Mouse (Mus musculus) large intestine, adult 2 months (tissue): ENCODE measurements around the gene Rpp25l. TPM values are rescaled to one million over a fixed set of nuclear protein-coding genes. Genes with fewer than 3 reads are reported as not detected.
"Not testable (repeated sequence)": the region's sequence is repeated elsewhere in the genome, so short reads cannot be mapped to it uniquely, and the experiment has no call there.

Source experiments
- DNase-seq: peaks from one replicate; pipeline ENCODE4 v3.0.0-alpha.2; 2012; ENCODE audit warnings: low read depth, low spot score
- WGBS: fragments of 180-500 bp; shearing (Covaris S2); methylation state at CpG from one replicate; pipeline ENCODE4 v1.1.7; 2018; 5-methylcytosine and 5-hydroxymethylcytosine counted together
- polyA plus RNA-seq: library from polyadenylated mRNA; depleted of rRNA; stranded (reverse); fragments of >200 nt; gene quantifications from 2 replicates; pipeline ENCODE4 v1.2.3, GENCODE M21; 2012

Gene Rpp25l
- polyA plus RNA-seq, 1 experiment = 41.3 TPM

DNA sequence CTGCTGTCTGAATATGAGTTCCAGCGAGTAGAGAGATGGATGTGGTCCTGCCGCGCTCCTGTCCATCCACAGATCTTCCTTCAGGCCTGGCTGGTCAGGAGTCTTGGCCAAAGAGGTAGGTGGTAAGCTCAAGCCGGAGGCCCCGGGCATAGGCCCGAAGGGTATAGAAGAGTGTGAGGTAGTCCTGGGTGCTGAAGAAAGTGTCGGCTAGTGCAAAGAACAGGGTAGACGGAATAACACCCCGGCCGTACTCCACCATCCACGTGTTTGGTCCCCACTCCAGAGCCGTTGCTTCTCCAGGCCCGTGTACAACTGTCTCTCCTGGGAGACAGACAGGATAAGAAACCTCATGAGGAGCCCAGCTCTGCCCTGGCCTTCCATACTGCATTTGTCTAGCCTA, 25.9 kb upstream of the Rpp25l start:
- 85% methylated on average over 13 of the region's 13 CpGs for WGBS
- no peak for DNase-seq

DNA sequence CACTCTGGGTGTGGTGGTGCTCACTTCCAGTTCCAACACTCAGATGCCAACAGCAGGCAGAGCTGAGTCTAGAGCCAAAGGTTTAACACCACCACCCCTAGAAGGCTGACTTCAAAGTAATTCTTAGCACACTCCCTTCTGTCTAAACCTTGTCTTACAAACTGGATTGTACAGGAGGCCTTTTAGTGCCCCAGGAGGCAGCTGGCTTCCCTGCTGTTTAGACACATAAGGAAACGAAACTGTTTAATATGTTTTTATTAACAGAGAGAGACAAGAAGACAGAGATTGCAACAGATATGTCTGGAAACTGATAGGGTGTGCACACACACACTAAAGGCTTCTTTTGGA, 24.9 kb upstream of the Rpp25l start:
- 25% methylated on average over 1 of the region's 1 CpGs for WGBS
- no peak for DNase-seq

DNA sequence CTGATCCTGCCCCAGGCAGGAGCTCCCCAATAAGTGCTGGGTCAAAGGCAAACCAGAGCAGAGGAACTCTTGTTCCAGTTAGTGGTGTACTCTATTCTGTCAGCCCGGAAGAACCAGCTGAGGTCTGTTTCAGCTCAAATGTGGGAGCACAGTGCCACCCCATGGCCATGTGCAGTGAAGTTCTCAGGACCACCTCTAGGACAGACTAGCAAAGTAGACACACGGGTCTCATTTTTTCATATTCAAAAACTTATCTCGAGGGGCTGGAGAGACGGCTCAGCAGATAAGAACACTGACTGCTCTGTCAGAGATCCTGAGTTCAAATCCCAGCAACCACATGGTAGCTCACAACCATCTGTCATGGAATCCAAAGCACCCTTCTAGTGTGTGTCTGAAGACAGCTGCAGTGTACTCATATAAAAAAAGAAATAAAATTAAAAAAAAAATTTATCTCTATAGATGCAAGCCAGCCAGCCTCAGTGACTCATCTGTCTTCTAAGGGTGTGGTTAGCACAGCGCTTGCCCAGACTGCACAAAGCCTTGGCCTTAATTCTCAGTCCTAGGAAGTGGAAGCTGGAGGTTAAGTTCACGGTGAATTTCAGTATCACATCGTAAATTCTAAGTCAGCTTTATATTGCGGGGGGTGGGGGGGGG, 24.4 kb upstream of the Rpp25l start:
- WGBS = 7% methylated on average over 8 of the region's 8 CpGs
- DNase-seq = no peak

DNA sequence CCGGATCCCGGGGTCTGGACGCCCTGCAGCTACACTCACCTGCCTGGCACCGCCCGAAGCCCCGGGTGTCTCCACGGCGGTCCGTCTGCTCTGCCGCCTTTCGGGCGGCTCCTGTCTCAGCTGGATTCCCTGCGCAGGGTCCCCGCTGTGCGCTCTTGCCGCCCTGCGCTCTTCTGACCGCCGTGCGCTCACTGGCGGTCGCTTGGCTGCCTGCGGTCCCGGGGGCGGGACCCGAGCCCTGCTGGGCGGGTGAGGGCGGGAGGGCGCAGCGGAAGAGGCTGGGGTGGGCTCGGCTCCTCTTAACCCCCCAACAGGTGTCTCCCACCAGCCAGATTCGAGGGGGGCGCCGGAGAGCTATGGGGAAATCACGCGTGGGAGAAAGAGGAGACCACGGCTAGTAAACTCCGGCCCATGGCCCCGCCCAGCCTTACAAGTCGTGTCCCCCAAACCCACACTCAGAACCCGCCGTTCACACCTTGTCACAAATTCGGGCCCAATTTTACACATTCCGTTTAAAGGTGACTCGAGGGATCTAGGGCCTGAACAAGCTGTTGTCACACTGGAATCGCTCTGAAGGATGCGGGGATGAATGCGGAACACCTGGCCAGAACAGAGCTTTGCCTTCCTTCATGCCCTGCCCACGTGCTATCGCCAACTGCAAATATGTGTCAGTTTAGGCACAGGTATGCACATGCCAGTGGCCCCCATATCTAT, 17.9 kb upstream of the Rpp25l start, which contains the start of gene Arid3c:
Gene Arid3c, minus strand, starts transcription at position 91 of the 714 bp plus-strand sequence.
- WGBS = 1% methylated on average over 50 of the region's 50 CpGs
- no peak for DNase-seq

DNA sequence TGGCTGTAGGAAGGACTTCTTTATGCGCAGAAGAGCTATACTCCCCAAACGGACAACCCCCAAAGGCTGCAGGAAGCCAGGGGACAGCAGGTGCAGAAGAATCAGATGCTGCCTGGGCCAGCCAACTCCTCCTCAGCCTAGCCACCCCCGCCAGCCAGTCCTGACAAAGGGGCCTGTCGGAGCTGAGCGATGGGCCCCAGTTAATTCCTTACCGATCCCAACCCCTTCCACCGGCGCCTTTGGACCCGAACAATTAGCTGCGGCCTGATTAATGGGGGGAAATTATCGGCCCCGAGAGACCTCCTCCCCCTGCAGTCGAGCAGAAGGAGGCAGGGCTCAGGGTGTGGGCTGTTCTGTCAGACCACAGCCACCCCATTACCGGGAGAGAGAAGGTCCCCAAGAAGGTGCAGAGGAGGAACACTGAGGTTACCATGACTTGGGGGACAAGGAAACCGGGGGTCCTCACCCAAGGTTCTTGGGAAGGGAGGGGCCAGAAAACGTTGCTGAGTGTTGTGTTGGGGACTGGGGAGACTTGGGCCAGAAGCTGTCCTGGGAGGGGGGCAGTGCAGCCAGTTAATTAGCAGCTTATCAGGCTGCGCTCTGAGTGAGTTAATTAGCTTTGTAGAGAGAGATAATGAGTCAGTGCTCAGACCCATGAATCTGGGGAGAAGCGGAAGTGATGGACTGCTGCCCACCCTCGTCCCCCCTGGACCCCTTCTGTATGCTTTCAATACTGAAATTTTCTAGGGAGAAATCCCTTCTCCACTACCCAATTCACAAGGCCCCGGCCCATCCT, 13.7 kb upstream of the Rpp25l start:
- no peak for DNase-seq
- 27% methylated on average over 20 of the region's 20 CpGs for WGBS

DNA sequence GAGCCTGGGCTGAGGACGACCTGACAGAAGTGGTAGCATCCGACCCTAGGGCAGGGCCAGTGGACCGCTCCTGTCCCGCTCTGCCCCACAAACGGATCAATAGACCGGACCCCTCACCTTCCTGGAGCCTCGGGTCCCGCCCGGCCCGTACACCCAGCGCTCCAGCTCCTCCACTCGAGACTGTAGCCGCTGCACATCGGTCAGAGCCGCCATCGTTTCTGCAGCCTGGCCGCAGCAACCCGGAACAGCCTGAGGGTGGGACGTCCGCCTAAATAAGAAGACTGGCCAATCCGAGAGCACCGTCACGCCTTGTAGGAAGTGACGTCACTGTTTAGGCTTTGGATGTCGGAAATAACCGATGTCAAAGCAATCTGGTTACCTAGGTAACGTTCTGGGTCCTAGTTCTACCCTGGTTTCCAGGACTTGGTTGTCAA, 9.6 kb upstream of the Rpp25l start, which contains the start of gene Dctn3:
Gene Dctn3, minus strand, starts transcription at position 253 of the 434 bp plus-strand sequence.
- under 1% methylated on average over 27 of the region's 27 CpGs for WGBS
- peak; percentile 89 for DNase-seq

DNA sequence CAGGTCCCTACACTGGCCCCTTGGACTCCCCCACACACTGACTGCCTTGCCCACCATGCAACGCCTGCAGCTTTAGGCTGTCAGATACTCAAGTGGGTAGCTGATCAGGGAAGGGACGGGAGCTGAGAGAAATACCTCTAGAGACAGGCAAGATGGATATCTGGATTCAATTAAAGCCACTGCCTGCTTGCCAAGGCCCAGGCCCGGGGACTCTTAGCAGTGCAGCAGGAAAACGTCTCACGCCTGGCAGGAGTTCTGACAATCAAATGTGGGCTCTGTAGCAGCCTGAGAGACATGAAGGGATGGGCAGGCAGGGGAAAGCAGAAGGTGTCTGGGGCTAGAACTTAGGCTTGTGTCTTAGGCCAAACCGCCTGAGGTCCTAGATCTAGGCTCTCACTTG, 3.5 kb upstream of the Rpp25l start:
- no peak for DNase-seq
- WGBS = 88% methylated on average over 6 of the region's 6 CpGs

DNA sequence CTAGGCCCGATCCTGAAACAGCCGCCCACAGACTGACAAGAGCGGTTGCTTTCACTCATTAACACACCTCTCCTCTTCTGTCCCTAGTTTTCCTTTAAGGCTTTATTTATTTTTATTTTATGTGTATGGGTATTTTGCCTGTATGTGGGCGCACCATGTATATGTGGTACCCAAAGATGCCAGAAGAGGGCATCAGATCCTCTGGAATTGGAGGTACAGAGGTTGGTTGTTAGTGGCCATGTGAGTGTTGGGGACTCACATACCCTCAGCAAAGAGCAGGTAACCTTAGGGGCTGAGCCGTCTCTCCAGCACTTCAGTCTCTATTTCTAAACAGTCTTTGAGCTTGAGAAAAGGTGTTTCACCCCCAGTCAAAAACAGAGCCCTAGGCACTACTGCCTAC, 2.3 kb upstream of the Rpp25l start:
- no peak for DNase-seq
- WGBS = 85% methylated on average over 5 of the region's 5 CpGs

DNA sequence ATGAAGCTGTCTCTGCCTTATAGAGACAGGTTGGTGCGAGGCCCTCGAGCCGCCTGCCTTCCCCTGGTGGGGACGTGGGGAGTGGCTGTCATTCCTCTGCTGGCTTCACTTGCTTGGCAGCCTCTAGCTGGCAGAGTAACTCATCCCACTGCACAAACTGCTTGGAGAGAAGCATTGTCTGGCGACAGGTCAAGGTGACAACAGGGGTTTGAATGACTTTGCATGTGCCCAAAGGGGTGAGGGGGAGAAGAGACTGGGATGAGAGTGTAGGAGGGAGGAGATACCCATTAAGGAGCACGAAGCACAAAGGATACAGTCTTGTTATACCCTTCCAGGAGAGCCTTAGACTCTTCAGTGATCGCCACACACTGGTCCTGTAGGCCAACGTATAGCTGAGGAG, 1.7 kb upstream of the Rpp25l start:
- WGBS = 71% methylated on average over 8 of the region's 8 CpGs
- DNase-seq = no peak

DNA sequence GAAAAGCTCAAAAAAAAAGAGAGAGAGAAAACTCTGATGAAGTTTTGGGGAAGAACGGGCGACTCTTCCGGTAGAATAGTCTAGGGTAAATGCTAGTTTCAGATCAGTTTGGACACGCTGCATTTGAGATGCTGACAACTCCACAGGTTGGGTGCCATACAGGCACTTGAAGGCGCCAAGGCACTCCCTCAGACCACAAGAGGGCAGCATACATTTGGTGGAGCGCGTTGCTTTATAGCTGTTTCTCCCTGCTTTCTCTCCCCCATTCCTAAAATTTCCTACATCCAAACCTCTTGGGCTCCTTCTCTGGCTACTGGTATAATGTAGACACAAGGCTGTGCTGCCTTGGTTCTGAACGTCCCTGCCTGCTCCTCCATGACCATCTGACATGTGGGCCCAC, 942 bp upstream of the Rpp25l start:
- no peak for DNase-seq
- WGBS = 12% methylated on average over 8 of the region's 8 CpGs

DNA sequence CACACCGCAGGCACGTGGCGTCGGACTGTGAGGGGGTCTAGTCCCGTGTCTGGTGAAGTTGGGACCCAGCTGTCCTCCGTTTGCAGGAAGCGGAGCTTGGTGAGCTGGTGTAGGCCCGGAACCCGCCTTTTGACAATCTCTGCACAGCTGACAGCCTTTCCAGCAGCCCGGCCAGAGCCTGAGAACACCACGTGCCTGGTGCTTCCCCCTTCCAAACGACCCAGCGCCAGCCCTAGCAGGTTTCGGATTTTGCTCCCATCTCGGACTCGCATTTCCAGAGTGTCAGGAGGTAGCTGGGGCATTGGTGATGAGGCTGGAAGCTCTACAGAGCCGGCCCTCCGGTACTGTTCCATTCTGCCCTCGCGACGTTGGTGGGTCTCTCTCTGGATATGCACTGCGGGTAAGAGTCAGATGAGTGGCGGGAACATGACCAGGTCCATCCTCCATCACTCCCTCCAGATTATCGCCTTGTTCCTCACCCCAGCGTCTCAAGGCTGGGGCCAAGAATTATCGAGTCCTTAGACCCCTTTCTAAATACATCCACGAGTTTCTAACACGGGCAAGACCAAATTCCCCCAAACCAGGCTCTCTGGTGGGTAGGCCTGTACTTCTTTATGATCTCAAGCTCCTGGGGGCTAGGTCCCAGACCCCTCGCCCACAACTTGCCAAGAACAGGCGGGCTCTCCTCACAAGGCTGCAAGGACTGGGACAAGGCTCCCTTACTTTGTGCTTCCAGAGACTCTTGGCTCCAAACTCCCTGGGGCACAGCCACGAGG, 725 bp downstream of the Rpp25l start:
- WGBS = 19% methylated on average over 31 of the region's 31 CpGs
- DNase-seq = no peak

DNA sequence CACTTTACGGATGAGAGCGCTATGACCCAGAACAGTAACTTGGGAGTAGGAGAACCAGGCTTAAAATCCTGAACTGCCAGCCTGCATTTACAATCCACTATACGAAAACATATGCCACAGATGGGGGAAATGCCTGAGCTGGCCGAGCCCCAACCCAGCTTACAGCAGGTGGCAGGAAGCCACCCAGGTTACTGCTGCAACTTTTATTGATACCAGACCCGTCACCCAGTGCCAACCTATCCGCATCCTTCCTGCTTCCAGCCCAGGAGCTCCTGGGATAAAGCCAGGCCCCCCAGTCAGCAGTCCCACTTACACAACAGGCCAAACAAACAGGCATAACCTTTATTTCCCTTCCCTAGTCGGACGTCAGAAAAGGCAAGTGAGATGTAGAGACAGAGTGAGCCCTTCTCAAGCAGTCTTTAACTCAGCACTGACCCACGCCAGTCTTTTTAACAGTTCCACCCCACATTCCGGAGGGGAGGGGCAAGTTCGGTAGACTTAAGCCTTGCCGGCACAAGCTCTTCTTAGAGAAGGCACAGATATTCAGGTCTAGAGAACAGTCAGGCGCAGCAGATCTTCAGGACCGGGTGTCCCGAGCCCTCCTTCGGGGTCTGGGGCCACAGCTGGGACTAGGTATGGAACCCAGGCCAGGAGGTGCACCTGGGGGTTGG, 1.5 kb downstream of the Rpp25l start:
- WGBS = 32% methylated on average over 16 of the region's 16 CpGs
- DNase-seq = no peak

DNA sequence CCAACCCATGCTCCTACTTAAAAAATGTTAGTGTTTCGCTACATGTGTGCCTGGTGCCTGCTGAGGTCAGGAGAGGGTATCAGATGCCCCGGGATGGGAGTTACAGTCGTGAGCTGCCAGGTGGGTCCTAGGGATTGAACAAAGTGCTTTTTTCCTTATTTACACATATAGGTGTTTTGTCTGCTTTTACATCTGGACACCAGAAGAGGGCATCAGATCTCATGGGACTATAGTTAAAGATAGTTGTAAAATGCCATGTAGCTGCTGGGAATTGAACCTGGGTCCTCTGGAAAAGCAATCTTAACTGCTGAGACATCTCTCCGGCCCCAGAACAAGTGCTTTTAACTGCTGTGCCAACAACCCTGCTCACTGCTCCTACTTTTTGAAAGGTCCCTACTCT, 3.1 kb downstream of the Rpp25l start:
- no peak for DNase-seq
- 62% methylated on average over 4 of the region's 4 CpGs for WGBS

DNA sequence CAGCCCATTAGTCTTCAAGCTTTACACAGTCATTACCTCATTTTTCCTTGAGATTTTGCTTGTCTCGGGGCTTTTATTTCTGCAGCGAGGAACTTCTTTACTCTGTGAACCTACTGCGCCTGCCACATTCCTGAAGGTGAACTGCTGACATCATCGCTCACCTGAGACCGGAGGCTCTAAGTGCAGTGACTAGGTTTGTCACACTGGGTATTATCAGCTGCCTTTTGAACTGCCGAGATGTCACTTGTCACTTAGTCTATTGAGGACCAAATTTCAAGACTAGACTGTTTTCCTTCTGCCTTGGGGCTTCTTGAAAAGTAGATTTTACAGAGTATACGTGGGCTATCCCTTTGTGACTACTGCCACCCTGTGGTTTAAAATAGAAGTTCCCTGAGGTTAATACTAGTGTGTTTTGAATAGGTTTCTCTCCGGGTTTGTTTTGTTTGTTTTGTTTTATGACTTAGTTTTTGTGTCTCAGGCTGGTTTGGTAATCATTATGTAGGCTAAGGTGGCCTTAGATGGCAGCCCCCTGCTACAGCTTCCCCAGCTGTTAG, 5.1 kb downstream of the Rpp25l start:
- WGBS = 18% methylated on average over 8 of the region's 8 CpGs
- no peak for DNase-seq

DNA sequence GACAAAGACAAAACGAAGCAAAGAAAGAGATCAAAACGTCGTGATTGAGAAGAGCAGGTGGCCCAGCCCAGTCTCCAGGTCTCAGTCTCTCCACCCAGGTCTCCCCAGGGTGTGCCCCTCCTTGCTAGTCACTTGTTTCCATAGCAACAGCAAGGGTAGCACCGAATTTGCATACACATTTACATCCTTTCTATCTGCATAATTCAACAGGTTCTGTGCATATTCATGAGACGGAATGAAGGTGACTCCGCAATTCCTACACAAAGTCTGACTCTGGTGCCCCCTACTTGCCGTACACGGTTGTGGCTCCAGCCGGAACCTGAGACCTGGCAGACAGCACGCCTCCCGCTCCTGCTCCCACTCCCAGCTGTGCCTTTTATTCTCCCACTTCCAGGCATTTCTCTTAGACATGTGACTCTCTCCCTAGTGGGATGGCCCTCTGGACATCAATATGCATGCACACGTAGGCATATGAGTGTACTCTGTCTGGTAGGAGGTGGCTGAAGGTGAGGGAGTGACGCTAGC, 6.3 kb downstream of the Rpp25l start:
- 6% methylated on average over 13 of the region's 13 CpGs for WGBS
- DNase-seq = no peak

DNA sequence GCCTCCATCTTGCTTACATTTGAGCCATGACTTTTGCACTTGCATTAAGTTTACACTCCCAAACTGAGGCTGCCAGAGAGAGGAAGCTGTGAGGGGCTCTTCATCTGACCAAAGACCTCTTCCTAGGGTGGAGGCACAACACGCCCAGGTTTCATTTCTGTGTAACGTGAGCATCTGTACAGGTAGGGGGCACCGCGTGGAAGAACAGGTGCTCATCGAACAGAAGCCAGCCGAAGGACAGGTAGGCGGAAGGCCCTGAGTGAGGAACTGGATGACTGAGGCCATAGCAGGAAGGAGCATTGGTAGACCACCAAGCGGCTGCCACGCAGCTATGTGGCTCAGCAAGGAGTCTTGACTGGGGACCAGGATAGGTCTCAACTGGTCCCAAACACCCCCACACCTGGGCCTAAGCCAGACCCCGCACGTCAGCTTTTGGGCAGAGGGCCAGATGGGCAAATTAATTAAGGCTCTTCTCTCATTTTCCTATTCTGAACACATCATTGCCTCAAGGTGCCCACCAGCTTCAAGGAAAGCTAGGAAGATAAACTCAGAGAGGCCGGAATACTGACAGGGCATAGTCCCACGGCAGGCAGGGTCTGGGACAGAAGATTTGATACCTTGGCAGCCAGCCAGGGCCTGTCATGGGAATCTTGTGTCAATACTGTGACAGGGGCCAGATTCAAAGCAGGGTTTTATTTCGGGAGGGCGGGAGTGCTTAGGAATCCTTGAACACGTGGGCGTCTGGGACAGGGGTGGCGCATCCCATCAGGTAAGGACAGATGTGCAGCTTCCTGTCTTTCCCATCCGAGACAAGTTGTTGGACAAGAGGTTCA, 7.2 kb downstream of the Rpp25l start:
- DNase-seq = no peak
- 61% methylated on average over 19 of the region's 19 CpGs for WGBS

DNA sequence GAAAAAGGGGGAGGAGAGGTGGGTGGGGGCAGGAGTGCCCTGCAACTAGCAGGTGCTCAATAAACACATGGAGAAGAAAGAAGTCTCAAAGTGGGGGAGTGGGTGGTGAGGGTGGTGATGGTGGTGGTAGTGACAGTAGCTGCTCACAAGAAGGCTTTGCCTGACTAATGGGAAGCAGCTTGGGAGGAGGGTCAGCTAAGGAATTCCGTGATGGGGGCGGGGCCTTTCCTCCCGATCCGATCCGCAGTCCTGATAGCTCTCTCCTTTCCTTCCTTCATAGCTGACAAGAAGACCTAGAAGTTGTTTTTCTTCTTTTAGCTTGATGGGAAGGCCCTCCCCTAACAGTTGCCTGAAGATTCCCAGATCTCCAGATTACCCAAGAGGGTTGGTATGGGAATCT, 8.7 kb downstream of the Rpp25l start:
- DNase-seq = no peak
- WGBS = 12% methylated on average over 5 of the region's 5 CpGs

DNA sequence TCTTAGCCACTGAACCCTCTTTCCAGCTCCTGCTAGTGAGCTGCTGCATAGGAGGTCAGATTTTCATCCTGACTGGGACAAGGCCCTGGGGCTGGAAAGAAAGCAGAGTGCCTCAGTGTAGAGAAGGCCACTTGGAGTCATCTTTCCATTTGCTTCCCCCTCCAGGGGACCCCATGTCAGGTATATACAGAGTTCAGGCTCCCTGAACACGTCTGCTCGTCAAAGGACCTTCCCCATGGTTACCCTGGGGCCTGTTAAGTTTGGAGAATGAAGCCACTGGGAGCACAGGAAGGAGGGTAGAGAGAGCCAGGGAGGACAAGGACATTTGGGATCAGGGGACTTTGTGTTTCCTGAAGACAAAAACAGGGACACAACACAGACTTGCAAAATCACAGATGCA, 11.1 kb downstream of the Rpp25l start:
- not testable (repeated sequence) for DNase-seq
- 89% methylated on average over 2 of the region's 2 CpGs for WGBS
